Mouse (Mus musculus) lung, adult 2 months (tissue): ENCODE measurements around the gene Mgat5.

Experiments
- CTCF ChIP-seq: fragments of 200-500 bp; IDR thresholded peaks from 2 replicates; pipeline ENCODE4 v1.5.1; 2011; ENCODE audit warnings: mild to moderate bottlenecking, low read length, control low read depth; ENCODE audit not compliant: insufficient read depth
- POLR2A ChIP-seq: fragments of 200-500 bp; IDR thresholded peaks from 2 replicates; pipeline ENCODE4 v1.6.1; 2011; ENCODE audit warnings: low read depth, mild to moderate bottlenecking, control low read depth, low read length, borderline replicate concordance; ENCODE audit errors: extremely low read depth

GRCm38 (mm10) chr1:127396569-127397349, 191.9 kb downstream of the Mgat5 start:
- no peak for TF ChIP-seq CTCF
- no peak for TF ChIP-seq POLR2A
